ENCODE assay signal across 25 mouse cellular contexts in genomic region chr5:31771486-31771885, GRCm38 (mm10).
"Had no signal": no experiment of that assay in that cellular context is flagged by ENCODE, and none has a peak within 500 bp of the region (broad histone marks: within the 10 kb centered on the region; RNA-seq: fewer than 3 reads in every experiment).

No protein-coding gene starts in this region.

- H3K27ac ChIP-seq: gastrocnemius, adult 2 months; heart, embryonic 10.5 days; hindbrain, embryonic 10.5 days; hindbrain, embryonic 12.5 days; hindbrain, embryonic 14.5 days; intestine, embryonic 15.5 days; layer of hippocampus, adult 2 months; left cerebral cortex, adult 2 months; limb, embryonic 10.5 days; limb, embryonic 12.5 days; liver, embryonic 14.5 days had no signal

- H3K4me2 ChIP-seq: heart, embryonic 12.5 days; hindbrain, embryonic 12.5 days; hindbrain, embryonic 14.5 days; intestine, embryonic 15.5 days; limb, embryonic 12.5 days; liver, embryonic 11.5 days had no signal

- H3K36me3 ChIP-seq: hindbrain, embryonic 10.5 days; hindbrain, embryonic 12.5 days; intestine, embryonic 15.5 days; limb, embryonic 10.5 days; limb, embryonic 12.5 days had no signal

- H3K4me3 ChIP-seq: gastrocnemius, adult 2 months; heart, embryonic 10.5 days; heart, embryonic 12.5 days; hindbrain, embryonic 10.5 days; hindbrain, embryonic 12.5 days; intestine, embryonic 15.5 days; layer of hippocampus, adult 2 months; left cerebral cortex, adult 2 months; limb, embryonic 10.5 days; limb, embryonic 12.5 days had no signal

- DNase-seq: gastrocnemius, postnatal 10 days; gastrocnemius, postnatal 25 days; heart, postnatal 10 days; heart, postnatal 4 days; kidney, adult 18-20 months; kidney, adult 8-10 months; kidney, postnatal 10 days; kidney, postnatal 25 days; kidney, postnatal 4 days had no signal

- H3K4me1 ChIP-seq: intestine, embryonic 15.5 days; limb, embryonic 10.5 days; limb, embryonic 12.5 days had no signal

- H3K27me3 ChIP-seq: heart, embryonic 12.5 days; hindbrain, embryonic 12.5 days; intestine, embryonic 15.5 days; limb, embryonic 12.5 days had no signal

- ATAC-seq: hindbrain, embryonic 16.5 days; inflammation-experienced regulatory T-cells, adult 6 months; intestine, embryonic 15.5 days; intestine, postnatal 0 days had no signal

- H3K9me3 ChIP-seq: heart, embryonic 10.5 days; hindbrain, embryonic 12.5 days; intestine, embryonic 15.5 days; limb, embryonic 10.5 days; limb, embryonic 12.5 days had no signal

- H3K9ac ChIP-seq: heart, embryonic 12.5 days; hindbrain, embryonic 12.5 days; hindbrain, embryonic 14.5 days; intestine, embryonic 15.5 days; limb, embryonic 12.5 days; liver, embryonic 14.5 days had no signal
